Comparison of ENCODE assay signal across 9 mouse cellular contexts in the genomic region with DNA sequence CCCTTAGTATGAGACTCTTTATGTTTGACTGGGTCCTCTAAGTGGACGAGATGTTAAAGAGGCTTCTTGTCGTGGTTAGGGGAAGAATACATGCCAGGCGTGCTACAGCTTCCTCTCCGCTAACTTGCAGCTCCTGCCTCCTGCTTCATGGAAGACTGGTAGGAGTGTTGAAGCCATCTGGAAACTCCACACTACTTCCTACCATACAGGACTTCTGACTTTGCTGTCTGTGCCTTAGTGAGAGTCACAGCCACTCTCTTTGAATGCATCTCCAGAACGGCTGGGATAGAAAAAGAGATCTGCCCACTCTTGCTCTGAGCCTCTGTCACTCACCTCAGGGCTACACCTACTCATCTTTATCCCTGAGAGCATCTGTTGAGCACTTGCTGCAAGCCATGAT.
"Had no signal": no experiment of that assay in that cellular context is flagged by ENCODE, and none has a peak within 500 bp of the region (broad histone marks: within the 10 kb centered on the region; RNA-seq: fewer than 3 reads in every experiment).

No protein-coding gene starts in this region.

- DNase-seq: kidney, adult 8-10 months; kidney, postnatal 25 days; layer of hippocampus, adult 9-11 months; layer of hippocampus, postnatal 36 days; lung, adult 2 months; lung, postnatal 36 days; right cerebral cortex, postnatal 14 days; thymus, adult 18-20 months; thymus, postnatal 25 days had no signal
